Mouse (Mus musculus) mature B cell (primary cell): ENCODE results near the gene Ccnd3.

Experiments used
- in situ Hi-C: fragments of 300-500 bp; cut with MboI; formaldehyde crosslinking; loops from 2 replicates; pipeline ENCODE4 v1.14.3; 2019

Gene Ccnd3

DNA sequence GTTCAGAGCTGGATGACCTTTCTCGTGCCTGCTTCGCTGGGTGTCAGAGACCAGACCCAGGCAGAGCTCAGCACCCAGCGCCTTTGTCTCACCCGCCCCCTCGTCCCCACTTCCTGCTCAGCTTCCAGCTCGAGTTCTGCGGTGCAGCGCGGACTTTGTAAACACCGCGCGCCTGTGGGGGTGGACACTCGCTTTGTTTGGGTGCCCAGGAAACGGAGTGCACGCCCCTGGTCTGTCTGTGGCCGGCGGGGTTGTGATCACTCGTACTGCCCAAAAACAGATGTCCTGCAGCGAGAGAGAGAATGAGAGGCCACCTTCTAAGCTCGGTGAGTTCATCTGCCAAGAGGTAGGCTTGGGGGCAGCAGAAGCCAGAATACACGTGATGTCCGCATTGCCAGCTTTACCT, at the start of gene Ccnd3:
Gene Ccnd3 (plus strand): TSS at position 111 of the 406 bp plus-strand sequence.
- in situ Hi-C loops = no loop called here

DNA sequence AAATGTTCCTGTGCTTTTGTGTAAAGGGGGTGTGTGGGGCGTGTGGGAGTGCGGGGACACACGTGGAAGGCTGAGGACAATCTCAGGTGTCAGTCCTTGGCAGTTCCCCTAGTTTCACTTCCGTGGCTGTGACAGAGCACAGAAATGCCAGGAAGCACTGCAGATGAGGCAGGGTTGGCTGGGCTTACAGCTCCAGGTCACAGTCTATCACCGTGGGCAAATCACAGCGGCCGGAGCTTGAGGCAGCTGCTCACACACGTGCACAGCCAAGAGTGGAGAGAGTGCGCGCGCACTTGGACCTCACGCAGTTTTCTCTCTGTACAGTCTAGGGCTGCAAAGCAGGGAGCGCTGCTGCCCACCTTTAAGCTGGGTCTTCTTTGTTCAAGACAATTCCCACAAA, 46.5 kb upstream of the Ccnd3 start:
- in situ Hi-C loops = no loop called here

DNA sequence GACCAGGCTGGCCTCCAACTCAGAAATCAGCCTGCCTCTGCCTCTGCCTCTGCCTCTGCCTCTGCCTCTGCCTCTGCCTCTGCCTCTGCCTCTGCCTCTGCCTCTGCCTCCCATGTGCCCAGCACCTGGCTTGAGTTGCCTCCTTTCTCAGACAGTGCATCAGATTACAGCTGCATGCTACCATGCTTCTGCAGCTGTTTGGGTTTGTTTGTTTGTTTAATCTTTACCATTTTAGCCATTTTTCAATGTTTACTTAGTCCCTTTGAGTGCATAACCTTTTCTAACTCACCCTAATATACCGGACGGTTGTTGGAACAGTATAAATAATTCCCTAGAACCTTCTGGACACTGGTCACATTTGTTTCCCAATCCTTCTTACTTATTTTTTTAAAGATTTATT, 45.9 kb upstream of the Ccnd3 start:
- in situ Hi-C loops = no loop called here

DNA sequence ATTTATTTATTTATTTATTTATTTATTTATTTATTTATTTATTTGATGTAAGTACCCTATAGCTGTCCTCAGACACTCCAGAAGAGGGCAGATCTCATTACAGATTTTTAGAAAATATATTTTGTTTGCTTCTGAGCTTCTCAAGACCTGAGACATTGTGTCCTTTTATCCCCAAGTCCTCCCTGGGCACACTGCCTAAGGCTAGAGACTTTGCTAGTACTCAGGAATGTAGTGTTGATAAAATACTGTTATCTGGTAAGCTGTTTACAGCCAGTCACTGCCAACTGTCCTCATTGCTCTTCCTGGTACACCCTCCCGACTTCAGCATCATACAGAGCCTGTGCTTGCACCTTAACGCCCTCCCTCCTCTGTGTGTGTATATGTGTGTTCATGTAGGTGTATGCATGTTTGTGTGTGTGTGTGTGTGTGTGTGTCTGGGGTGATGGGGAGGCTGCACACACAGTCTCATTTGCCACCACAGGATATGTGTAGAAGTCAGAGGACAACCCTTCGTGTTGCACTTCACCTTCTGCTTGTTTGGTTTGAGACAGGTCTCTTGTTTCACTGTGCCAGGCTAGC, 45.4 kb upstream of the Ccnd3 start:
- in situ Hi-C loops = no loop called here

- in situ Hi-C loops = no loop called here
Observed at GRCm38 (mm10) chr17:47461688-47462087, 43.2 kb upstream of the Ccnd3 start.

GRCm38 (mm10) chr17:47462209-47462608, 42.6 kb upstream of the Ccnd3 start:
- in situ Hi-C loops = no loop called here

GRCm38 (mm10) chr17:47462728-47463388, 42.0 kb upstream of the Ccnd3 start:
- in situ Hi-C loops = no loop called here

DNA sequence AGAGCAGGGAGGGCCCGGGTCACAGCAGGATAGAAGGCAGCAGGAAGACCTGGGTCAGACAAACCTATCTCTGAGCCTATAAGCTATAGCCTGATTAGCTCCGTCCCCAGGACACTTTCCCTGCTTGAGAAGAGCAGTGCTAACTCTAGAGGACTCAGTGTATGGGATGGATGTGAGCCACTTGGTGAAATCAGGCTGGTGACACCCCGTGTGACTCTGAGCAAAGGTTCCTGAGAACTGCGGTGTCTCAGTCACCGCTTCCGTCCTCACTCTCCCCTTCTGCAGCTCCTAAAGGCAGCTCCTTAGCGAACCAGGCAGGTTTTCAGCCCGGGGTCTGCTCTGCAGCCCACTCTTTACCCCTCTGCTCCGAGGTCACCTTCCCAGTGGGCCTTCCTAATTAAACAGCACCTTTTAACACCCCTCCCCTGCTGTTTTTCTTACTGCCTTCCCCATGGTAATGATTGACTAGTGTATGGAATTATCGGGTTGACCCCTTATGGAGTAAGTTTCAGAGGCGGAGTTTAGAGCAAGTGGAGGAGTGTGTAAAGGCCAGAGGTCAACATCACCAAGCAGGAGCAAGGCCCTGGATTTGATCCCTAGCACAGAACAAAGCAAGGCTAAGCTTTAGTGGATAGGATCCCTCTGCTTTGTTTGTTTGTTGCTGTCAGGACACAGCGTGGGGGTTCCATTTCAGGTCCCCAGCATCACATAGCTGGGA, 40.4 kb upstream of the Ccnd3 start:
- in situ Hi-C loops = no loop called here

GRCm38 (mm10) chr17:47465016-47465415, 39.8 kb upstream of the Ccnd3 start:
- in situ Hi-C loops = no loop called here

DNA sequence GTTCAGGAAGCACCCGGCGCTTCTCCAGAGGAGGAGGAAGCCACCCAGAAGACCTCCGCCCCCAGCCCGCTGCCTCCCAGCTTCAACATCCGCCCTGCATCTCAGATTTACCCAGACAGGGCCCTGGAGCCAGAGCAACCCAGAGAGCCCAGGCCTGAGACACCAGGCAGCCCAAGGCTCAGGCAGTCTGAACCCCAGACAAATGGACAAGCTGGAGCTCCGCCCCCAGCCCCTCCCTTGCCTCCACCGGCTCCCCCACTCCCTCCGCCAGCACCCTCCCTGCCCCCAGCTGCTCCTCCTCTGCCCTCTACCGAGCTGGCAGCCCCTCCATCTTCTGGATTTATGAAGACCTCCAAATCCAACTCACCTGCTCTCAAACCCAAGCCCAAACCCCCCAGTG, 38.6 kb upstream of the Ccnd3 start:
- in situ Hi-C loops = no loop called here

DNA sequence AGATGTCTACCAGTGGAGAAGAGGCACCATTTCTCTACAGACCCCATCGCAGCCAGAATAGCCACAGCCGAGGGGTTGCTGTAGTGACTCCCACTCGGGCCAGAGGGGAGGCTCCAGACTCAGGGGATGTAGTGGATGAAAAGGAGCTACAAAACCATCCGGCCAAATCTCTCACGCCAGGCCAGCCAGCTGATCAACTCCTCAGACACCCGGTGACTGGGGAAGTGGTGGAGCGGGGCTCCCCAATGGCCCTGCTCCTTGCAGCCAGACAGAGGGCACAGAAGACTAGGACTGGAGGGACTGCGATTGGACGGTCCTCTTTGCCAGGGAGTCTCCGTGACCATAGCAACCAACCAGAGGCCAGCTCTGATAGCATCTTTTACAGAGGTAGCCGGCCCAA, 37.2 kb upstream of the Ccnd3 start:
- in situ Hi-C loops = no loop called here

DNA sequence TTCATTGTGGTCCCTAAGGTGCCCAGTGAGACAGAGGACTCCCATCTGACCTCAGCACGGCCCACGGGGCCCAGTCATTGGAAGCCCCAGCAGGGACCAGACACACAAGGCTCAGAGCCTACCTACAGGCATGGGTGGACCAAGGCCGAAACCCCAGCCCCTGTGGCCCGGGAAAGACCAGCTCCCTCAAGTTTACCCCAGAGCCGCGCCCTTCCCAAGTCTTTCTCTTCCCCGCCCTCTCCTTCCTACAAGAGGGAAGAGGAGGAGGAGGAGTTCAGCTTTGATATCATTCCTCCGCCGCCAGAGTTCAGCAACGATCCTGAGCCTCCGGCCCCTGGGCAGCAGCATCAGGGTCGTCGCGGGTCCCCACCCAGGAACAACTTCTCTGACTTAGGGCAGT, 36.8 kb upstream of the Ccnd3 start:
- in situ Hi-C loops = no loop called here

GRCm38 (mm10) chr17:47468466-47468865, 36.4 kb upstream of the Ccnd3 start:
- in situ Hi-C loops = no loop called here

GRCm38 (mm10) chr17:47469642-47470041, 35.2 kb upstream of the Ccnd3 start:
- in situ Hi-C loops = no loop called here

DNA sequence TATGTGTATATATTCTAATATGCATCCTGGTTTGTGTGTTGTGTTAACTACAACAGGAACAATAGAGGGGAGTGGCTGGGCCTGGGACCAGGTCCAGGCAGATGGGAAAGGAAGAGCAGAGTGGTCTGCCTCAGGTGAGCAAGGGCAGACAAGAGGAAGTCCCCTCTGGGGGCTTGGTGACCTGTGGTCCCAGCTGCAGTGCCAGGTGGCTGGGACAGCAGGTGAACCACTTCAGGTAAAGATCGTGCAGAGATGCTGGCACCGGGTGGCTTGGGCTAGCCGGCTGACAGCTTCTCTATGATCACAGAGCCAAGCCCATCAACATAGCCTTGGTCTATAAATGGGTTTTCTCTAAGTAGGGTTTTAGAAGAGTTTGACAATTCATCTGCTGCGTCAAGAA, 34.7 kb upstream of the Ccnd3 start:
- in situ Hi-C loops = no loop called here

GRCm38 (mm10) chr17:47470686-47471085, 34.2 kb upstream of the Ccnd3 start:
- in situ Hi-C loops = no loop called here

- in situ Hi-C loops = no loop called here
Observed at GRCm38 (mm10) chr17:47472435-47473350, 32.2 kb upstream of the Ccnd3 start.

DNA sequence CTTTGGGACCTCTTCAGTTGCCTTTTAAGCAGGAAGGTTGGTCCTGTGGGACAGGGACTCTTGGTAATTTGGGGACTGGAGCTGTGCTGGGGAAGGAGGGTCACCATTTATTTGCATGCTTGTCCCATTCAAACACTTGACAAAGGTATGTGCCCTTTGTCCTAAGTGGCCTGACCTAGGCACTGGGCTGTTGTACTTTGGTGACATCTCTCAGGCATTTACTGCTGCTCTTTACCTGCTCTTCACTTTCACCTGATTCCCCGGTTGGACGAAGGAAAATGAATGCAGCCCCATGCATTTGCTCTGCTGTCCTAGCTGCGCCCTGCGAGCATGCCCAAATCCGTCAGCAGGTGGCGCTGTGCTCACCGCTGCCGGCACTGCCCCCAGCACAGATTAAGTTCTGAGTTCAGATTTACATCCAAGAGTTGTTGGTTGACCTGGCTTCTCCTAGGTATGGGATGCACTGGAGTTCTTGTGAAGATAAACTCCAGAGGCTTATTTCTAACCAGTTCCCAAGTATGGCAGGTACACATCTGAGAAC, 31.3 kb upstream of the Ccnd3 start:
- in situ Hi-C loops = no loop called here

- in situ Hi-C loops = no loop called here
Observed at GRCm38 (mm10) chr17:47474250-47474649, 30.6 kb upstream of the Ccnd3 start.

- in situ Hi-C loops = no loop called here
Observed at GRCm38 (mm10) chr17:47475181-47475580, 29.7 kb upstream of the Ccnd3 start.

DNA sequence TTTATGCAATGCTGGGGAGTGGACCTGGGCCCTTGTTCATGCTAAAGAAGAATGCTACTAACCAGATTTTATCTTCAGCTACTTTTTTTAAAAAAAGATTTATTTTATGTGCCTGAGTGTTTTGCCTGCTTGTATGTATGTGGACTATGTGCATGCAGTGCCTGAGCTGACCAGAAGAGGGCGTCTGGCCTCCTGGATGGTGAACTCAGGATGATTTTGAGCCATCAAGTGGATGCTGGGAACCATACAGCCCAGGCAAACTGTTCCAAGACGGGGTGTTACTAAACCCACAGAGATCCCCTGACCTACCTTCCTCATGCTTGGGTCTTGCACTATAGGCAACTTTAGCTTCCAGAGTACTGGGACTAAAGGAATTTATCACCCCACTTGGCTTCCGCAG, 29.1 kb upstream of the Ccnd3 start:
- in situ Hi-C loops = no loop called here

GRCm38 (mm10) chr17:47479887-47480286, 25.0 kb upstream of the Ccnd3 start:
- in situ Hi-C loops = no loop called here
